Mouse (Mus musculus) cerebellum, postnatal 25 days (tissue): Measurements from ENCODE around the gene Pth2.

Experiments
- DNase-seq, 2 experiments: peaks; one replicate each; pipeline ENCODE4 v3.0.0; 2021; ENCODE audit warnings: mixed read lengths in 2 of 2

Pth2 gene

DNA sequence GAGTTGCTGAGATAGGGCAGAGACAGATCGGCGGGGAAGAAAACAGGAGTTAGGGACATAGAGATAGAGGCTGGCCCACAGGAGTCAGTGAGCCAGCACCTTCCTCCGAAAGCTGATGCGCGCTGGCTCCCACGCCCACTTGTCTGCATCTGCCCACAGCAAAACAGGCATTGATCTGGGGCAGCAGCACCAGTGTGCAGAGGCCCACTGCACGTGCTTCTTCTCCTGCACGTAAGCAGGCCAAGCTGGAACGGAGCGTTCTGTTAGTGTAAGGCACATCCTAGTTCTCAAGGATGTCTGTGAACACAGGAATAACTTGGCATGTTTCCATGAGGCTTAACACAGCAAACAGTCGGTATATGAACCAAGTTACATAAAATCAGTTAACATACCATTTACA is 18.2 kb downstream of the Pth2 start:
- peak; percentile 32 to 40 for DNase-seq

DNA sequence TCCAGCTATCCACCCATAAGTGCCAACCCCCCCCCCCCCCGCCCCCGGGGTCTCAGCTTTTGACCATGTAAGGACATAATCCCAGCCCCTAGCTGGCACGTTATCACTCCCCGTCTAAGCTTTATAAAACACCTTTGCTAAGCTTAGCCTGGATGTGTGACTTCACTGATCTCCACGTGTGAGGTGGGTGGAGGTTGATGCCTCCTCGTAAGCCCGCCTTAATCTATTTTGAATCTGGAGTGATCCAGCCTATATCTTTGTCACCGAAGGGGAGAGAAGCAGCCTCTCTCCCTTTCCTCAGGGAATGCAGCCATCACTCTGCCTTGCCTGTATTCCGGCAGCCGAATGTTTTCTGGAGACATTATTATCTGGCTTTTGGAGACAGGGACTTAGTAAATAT is 21.9 kb downstream of the Pth2 start:
- DNase-seq: no peak

DNA sequence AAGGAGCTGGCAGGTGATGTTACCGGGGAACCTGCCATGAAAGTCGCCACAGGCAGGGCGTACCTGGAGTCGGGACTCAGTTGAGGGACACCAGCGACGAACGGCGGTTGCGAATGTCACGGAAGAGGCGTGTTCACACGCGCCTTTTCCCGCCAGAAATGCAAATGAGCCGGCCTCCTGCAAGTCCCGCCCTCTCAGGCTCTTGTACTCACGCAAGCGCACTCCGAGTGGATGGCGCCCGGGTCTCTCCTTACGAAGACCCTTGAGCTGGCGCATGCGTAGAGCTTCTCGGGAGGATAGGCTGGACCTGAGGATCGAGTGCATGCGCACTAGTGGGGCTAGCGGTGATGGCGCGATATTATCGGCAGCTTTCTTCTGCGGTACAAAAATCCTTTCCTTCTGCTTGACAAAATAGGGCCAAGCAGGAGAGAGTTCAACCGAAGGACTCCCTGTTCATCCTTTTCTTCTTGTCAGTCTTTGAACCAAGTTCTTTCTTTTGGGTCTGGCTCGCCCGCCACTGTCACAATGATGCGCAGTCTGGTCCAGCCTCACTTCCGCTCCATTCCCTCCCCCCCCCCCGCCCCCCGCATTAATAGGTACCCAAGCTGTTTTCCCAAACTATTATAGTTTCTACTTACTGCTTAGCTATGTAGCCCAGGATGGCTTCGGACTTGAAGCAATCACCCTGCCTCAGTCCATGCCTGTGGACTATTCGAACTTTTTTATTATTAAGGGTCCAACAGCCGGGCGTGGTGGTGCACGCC is 23.8 kb downstream of the Pth2 start, which contains the start of gene Ccdc155:
Gene Ccdc155 (minus strand): TSS at position 513 of the 764 bp plus-strand sequence.
- DNase-seq: peak; percentile 92 to 96

DNA sequence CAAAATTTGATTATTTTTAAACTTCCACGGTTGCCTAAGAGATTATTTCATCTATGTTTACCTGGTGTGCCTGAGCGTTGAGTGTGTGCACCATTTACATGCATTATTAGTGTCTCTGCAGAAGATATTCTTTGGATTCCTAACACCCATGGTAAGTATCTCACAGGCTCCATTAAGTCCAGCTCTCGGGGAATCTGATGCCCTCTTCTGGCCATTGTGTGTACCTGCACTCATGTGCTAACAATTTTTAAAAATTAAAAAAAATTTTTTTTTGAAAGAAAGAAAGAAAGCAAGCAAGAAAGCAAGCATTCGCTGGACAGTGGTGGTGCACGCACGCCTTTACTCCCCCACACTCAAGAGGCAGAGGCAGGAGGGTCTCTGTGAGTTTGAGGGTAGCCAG is 27.5 kb downstream of the Pth2 start:
- no peak for DNase-seq

DNA sequence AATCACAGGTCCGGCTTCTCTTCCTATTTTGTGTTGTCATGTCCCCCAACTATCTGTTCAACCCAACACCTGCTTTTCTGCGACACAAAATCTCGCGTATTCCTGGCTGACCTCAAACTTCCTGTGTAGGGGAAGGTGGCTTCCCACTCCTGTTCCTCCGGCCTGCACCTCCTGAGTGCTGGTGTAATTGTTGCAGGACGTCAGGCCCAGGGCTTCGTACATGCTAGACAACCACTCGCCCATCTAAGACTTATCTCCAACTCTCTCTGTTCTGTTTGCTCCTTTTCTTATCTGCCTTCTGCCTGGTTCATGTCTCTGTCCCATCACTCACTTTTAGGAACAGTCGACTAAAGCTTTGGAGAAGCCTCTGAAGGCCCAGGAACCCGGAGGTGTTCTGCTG is 30.3 kb downstream of the Pth2 start:
- no peak for DNase-seq

DNA sequence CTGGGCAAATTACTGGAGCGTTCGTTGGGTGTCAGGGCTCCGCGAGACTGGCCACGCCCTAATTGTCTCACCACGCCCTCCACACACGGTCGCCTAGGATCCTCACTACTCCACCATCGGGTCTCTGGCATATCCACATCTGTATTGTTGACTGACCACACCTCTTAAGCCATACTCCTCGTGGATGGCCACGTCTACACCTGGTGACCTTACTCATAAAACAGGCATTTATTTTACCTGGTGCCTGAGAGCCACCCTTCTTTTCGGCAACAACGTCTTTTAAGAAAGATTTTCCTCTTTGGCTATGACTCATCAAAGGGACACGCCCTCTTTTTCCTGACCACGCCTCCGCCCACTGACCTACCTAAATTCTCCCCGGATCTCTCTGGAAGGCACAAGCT is 31.1 kb downstream of the Pth2 start, which contains the start of gene Dkkl1:
Gene Dkkl1 (minus strand): TSS at position 297 of the 401 bp plus-strand sequence.
- no peak for DNase-seq

DNA sequence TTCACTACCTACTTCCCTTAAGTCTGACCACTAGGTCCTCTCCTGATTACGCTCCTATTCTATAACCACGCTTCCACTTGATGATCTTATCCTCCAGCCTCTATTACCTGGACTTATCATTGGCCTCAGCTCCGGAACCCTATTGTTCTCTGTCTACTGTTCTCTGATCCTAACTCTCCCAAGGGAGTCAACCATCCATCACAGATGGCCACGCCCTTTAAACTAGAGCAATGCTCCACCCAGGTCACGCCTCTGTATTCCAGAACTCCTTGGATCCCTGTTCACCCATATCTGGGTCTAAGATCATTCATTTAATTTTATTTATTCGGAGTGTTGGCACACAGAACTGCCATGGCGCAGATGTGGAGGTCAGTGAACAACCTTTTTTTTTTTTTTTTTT is 31.6 kb downstream of the Pth2 start:
- DNase-seq: no peak

DNA sequence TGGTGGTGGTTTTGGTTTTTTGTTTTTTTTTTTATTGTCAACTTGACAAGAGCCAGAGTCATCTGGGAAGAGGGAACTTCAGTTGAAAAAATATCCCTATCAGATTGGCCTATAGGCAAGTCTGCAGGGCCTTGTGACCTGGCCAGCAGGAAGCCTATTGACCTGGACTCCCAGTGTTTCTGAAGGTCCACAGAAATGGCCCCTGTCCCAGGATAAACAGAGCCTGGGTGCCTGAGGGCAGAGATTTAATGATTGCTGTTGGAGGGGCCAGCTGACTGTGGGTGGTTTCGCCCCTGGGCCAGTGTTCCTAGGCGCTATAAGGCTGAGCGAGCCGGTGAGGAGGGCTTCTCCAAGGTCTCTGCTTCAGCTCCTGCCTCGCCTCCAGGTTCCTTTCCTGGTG is 32.9 kb downstream of the Pth2 start:
- DNase-seq: no peak

DNA sequence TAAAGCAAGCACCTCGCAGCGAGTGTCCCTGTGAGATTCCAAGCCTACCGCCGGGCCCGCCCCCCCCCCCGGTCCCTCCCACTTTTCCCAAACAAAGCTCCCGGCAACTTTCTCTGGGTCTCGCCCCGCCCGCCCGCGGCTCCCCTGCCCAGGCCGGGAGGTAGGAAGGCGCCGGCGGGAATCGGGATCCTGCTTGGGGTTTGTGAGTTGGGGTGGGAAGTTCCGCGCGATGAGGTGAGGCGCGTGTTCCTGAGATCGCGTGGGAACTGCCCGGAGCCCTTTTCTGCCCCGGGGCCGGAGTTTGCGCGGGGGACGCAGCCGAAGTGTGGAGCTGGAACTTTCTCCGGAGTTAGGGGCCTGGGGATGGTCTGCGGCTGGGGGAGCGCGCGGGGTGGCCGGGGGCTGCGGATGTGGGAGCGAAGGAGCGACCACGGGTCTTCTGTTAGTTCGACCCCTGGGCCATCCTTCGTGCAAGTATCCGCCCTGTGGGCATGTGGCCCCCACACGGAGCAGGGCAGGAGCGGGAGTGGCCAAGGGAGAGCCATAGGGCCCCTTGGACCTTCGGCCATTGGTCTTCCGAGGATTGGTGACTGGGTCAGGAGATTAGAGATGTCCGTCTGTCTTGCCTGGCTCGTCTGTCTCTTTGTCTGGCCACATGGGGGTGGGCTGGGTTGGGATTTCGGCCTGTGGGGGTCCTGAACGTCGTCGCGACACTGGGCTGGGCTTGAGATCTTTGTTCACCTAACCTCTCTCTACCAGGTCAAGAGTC is 35.1 kb downstream of the Pth2 start, which contains the start of gene Tead2:
Gene Tead2 (plus strand): TSS at position 81 of the 769 bp plus-strand sequence.
- DNase-seq: no peak

DNA sequence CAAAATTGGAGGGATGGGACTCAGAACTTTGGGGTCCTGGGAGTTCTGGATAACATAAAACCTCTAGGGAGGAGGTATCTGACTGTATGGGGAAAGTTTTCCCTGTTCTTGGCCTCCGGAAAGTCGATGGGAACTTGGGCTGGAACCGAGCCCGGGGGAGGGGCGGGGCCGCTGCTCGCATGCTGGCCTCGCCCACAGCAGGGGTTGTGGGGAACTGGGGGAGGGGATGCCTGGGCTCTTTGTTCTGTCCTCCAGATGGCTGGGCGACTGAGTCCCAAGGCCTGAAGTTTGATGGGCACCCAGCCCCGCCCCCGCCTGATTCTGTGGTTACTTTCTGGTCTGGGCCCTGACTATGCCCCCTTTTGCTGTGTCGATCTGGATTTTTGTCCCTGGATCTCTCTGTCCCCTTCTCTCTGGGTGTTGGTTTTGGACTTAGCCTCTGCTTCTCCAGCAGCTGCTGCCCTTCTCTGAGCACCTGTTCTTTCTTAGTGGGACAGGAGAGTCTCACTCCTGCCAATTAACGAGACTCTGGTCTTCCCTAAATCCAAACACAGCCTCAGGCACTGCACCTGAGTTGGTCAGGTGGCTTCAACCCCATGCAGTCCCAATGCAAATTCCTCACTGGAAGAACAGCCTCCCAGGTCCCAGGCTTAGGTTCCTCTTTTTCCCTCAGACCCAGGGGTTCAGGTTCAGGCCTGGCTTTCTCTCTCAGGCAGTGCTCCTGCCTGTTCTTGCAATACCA is 35.8 kb downstream of the Pth2 start:
- peak in 1 of 2 experiments; percentile 51 for DNase-seq

DNA sequence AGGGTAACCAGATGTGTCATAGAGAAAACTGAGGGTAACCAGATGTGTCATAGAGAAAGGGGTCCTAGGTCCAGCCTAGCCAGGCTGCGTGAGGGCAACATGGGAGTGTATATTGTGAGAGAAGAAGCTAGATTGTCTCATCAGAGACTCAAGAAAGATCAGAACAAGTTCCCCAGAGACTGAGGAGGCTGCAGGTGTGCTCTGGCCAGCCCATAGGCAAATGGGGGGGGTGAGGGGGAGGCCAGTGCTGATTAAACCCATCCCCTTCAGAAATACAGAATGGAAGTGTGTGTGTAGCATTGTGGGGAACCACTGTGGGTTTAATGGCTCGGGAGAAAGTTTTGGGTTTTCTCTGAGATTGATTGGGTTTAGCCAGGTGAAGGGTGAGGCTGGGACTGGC is 40.9 kb downstream of the Pth2 start:
- DNase-seq: no peak

DNA sequence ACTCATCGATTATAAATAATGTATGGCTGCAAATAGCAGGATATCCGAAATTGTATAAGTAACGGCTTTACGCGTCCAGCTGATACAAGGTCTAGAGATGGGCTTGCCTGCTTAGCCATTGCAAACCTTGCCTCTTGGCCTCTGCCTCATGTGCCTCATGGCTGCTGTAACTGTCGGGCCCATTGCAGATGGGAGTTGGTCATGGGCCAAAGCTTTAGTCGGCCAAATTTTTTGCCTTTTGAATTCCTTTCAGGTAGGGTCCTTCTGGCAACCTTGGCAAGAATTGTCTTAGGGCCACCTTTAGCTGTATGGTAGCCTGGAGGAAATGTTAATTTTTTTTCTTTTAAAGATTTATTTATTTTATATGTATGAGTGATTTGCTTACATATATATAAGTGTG is 44.0 kb downstream of the Pth2 start:
- no peak for DNase-seq

DNA sequence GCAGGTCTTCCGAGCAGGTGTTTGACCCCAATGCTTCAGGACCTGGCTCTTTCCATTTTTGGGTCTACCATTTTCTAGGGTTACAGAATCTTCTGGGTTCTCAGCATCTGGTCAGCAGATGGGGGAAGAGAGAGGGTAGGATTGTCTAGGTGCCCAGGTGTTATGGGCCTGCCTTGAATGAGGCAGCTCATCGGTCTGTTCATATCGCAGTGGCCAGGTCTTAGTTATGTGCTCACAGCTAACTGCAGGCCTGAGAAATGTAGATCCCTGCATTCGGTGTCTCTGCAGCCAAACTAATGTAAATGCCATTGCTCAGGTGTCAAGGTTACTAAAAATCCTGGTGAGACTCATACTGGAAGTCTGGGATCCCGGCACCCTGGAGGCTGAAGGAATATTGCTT is 45.6 kb downstream of the Pth2 start:
- DNase-seq: no peak

DNA sequence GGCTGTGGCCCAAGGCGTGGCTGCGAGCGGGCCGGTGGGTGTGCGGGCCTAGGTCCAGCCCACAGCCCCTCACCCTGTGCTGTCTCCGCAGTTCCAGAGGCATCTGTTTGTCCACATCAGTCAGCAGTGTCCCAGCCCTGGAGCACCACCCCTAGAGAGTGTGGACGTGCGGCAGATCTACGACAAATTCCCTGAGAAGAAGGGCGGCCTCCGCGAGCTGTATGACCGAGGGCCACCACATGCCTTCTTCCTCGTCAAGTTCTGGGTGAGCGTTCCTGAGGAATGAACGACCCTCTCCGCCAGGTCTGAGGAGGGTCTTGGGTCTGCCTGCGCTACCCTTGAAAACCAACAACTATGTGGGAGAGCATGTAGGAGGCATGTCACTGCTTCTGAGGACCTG is 47.8 kb downstream of the Pth2 start:
- no peak for DNase-seq

DNA sequence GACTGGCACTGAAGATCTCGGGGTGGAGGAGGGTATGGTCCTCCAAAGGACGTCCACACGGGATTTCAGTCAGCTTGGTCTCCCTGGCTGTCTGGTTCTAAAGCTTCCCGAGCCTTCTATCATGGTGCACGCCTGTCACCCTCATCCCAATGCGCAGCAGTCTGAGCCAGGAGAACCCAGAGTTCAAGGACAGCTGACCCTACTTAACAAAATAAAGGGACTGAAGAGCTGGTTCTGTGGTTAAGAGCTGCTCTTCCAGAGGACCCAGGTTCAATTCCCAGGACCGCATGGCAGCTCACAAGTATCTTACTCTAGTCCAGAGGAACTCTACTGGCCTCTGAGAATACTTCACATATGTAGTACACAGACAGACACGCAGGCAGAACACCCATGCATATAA is 48.3 kb downstream of the Pth2 start:
- no peak for DNase-seq

DNA sequence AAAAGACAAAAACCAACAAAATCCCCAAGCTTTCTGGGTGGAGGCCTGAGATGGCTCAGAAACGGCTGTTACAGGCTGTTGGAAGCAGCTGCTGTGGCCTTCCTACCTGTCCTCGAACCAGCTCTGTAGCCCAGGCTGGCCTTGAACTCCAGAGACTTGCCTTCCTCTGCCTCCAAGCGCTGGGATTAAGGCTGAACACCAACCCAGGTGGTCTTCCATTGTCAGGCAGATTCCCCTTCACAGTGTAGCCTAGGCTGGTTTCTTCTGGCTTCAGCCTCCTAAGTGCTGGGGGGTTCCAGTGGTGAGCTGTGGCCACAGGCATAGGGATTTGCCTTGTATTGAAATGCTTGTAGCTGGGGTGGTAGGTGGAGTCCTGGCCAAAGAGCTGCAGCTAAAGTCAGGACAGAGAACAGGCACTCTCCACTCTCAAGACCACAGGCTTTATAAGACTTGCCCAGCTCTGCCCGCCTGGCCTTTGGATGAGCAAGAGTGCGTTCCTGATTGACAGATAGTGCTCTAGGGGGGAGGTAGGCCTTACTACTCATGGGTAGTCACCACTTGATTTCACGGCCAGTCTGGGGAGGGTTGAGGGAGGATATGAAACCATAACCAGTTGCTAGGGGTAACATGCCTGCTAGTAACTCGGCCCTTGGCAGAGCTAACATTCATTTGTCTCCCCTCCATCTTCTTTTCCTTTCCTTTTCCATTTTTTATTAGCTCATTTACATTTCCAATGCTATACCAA is 48.8 kb downstream of the Pth2 start:
- no peak for DNase-seq

DNA sequence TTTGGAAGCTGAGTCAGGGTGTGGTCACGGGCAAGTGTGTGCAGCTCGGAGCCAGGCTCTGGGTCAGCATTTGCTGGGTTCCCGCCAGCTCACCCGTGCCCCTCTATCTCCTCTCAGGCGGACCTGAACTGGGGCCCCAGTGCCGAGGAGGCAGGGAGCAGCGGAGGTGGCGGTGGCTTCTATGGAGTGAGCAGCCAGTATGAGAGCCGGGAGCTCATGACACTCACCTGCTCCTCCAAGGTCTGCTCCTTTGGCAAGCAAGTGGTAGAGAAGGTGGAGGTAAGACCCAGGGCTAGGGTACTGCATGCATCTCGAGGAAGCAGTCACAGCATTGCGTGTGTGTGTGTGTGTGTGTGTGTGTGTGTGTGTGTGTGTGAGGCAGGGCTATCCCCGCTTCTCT is 50.4 kb downstream of the Pth2 start:
- no peak for DNase-seq
